Mouse (Mus musculus): ENCODE measurements around the gene Ccdc107.

The Ccdc107 gene

GRCm38 (mm10) chr4:43489611-43490010, 3.1 kb upstream of the Ccdc107 start:
- no peak for DNase-seq

GRCm38 (mm10) chr4:43490801-43491200, 1.9 kb upstream of the Ccdc107 start:
- DNase-seq: no peak

GRCm38 (mm10) chr4:43492101-43492820, 439 bp upstream of the Ccdc107 start:
- no peak for DNase-seq

GRCm38 (mm10) chr4:43493186-43493845, 616 bp downstream of the Ccdc107 start:
- DNase-seq: peak; percentile 98

GRCm38 (mm10) chr4:43493846-43494240, 1.1 kb downstream of the Ccdc107 start:
- DNase-seq: no peak

GRCm38 (mm10) chr4:43496587-43496986, 3.9 kb downstream of the Ccdc107 start:
- no peak for DNase-seq

- no peak for DNase-seq
Measured at GRCm38 (mm10) chr4:43497405-43497804, 4.7 kb downstream of the Ccdc107 start.

GRCm38 (mm10) chr4:43497946-43498345, 5.2 kb downstream of the Ccdc107 start:
- DNase-seq: no peak

GRCm38 (mm10) chr4:43498983-43499382, 6.3 kb downstream of the Ccdc107 start:
- peak; percentile 13 for DNase-seq

- DNase-seq: peak; percentile 78
Measured at GRCm38 (mm10) chr4:43499407-43500333, 7.0 kb downstream of the Ccdc107 start, which contains the start of gene Arhgef39. Arhgef39 (minus strand) TSS chr4:43499695.

- DNase-seq: no peak
Measured at GRCm38 (mm10) chr4:43503041-43503440, 10.3 kb downstream of the Ccdc107 start.

- DNase-seq: no peak
Measured at GRCm38 (mm10) chr4:43503506-43503905, 10.8 kb downstream of the Ccdc107 start.

- no peak for DNase-seq
Measured at GRCm38 (mm10) chr4:43504269-43504668, 11.6 kb downstream of the Ccdc107 start.

- no peak for DNase-seq
Measured at GRCm38 (mm10) chr4:43506074-43506473, 13.4 kb downstream of the Ccdc107 start.

- DNase-seq: no peak
Measured at GRCm38 (mm10) chr4:43506536-43507185, 14.0 kb downstream of the Ccdc107 start, which contains the start of gene Car9. Car9 (plus strand) TSS chr4:43506966.

- DNase-seq: no peak
Measured at GRCm38 (mm10) chr4:43507938-43508665, 15.4 kb downstream of the Ccdc107 start.

GRCm38 (mm10) chr4:43508666-43508997, 15.9 kb downstream of the Ccdc107 start:
- no peak for DNase-seq

GRCm38 (mm10) chr4:43509109-43509508, 16.4 kb downstream of the Ccdc107 start:
- DNase-seq: no peak

- DNase-seq: no peak
Measured at GRCm38 (mm10) chr4:43511675-43512454, 19.2 kb downstream of the Ccdc107 start.

GRCm38 (mm10) chr4:43512653-43513052, 20.0 kb downstream of the Ccdc107 start:
- DNase-seq: no peak

- DNase-seq: no peak
Measured at GRCm38 (mm10) chr4:43513300-43513699, 20.6 kb downstream of the Ccdc107 start.
